Mouse (Mus musculus) ovary, postnatal 14 days (tissue): ENCODE measurements around the gene Acsl5.
A peak's percentile ranks its signal among the peaks of the same experiment; 100 is the strongest.

Experiments used
- DNase-seq: peaks from one replicate; pipeline ENCODE4 v3.0.0; 2022; ENCODE audit warnings: low spot score

Acsl5 gene

GRCm38 (mm10) chr19:55286034-55286433 lies 34.3 kb downstream of the Acsl5 start:
- no peak for DNase-seq

DNA sequence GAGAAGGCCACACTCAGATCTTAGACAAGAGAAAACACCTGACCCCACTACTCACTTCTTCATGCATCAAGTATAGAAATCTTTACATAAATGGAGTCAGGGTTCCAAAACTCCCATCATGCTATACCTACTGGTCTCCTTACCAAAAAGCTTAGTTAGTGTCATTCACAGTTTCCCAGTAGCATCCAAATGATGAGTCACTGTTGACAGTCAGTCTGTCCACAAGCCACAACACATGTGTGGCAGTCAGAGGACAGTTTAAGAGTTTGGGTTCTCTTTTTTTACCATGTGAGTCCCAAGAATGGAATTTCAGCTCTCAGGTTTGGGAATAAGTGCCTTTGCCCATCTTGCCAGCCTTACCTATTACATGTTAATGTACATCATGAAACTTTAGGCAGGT lies 37.2 kb downstream of the Acsl5 start:
- DNase-seq, result no peak

DNA sequence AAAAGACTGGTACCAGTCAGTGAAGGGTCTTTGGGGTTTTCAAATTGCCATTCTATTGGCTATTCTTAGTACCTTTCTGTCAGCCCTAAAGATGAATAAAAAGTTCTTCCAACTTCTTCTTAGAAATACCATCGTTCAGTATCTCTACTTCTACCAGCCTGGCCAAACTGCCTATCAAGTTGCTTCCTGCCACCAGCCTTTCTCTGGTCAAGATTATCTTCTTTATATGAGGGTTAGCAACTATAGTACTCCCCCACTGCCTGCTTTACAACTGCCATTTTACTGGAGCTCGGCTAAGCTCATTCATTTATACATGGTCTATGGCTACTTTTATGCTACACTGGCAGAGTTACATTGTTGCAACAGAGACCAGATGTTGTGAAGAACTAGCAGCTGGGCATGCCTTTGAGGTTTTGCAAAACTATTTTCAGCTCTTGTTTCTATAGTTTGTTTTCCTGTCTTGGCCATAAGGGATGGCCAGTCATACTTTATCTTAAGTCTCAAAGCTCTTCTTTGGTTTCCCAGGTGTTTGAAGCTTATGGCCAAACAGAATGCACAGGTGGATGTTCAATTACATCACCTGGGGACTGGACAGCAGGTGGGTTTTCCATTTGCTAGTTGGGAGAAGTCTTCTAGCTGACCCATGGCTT lies 39.0 kb downstream of the Acsl5 start:
- DNase-seq, result no peak

DNA sequence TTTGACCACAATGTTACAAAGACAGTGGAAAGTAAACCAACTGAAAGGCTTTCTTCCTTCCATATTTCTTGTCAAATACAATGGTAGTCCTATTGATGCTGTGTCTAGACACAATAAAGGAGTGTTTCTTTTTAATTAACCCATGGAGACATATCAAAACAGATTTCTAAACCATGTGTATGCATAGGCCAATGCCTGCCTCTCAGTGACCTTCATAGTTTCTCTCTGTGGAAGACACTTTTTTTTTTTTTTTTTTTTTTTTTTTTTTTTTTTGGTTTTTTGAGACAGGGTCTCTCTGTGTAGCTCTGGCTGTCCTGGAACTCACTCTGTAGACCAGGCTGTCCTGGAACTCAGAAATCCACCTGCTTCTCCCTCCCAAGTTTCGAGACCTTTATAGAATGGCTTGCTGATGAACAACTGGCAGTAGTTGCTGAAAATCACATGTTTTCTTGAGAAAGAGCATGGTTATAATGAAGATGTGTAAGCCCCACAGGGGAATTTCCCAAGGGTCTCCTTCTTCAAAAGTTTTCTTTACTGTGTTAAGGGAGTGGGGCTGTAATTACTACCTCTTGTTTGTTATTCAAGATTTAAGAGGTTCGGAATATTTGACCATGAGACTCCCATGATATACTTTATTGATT lies 40.6 kb downstream of the Acsl5 start:
- DNase-seq, result no peak

DNA sequence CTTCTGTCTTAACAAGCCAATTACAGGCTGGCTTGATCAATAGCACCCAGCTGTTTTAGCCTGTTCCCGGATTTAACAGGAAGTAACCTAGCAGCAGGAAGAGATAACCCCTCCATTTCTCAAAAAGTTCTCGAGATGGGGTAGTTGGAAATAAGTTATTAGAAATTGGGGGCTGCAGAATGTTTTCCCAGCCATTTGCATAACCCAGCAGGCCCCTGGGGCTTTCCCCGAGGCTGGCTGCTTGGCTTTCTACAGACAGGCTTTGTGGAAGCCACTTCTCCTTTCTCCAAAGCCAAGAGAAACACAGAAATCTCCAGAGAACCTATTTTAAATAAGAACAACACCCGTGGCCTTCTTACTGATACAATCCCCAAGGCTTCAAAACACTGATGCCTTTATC lies 41.4 kb downstream of the Acsl5 start:
- no peak for DNase-seq

DNA sequence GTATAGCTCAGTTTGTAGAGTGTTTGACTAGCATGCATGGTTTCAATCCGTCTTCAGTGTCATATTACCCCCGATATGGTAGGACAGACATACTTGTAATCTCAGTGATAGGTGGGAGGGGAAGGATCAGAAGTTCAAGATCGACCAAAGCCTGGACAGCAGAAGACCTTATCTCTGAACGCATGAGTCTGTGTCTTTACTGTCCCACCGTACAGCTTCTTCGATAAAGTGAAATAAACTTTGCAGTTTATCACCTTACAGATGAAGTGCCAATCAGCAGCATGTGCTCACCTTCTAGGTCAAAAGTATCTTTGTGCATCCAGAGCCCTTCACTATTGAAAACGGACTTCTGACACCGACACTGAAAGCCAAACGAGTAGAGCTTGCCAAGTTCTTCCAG lies 43.3 kb downstream of the Acsl5 start:
- DNase-seq, result no peak

GRCm38 (mm10) chr19:55295556-55295955 lies 43.8 kb downstream of the Acsl5 start:
- DNase-seq, result no peak

DNA sequence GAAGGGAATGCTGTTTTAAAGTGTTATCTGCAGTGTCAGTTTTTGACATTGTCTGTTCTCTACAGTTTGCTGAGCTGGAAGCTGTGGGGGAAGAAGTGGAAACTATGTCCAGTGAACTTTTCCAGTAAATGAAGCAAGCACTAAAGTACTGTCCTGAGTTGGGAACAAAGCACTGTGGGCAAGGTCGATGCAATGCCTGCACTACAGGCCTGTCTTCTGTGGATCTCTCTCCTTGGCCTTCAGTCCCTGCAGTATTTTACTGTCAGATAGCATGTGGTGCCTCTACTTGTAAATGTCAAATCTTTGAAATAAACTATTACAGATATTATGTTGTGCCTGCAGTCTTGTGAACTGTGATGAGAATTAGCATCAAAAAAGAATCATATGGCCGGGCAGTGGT lies 44.6 kb downstream of the Acsl5 start:
- no peak for DNase-seq

- no peak for DNase-seq
These were observed 45.8 kb downstream of the Acsl5 start for GRCm38 (mm10) chr19:55297489-55297888.

- DNase-seq, result no peak
These were observed 46.2 kb downstream of the Acsl5 start for GRCm38 (mm10) chr19:55297961-55298360.

DNA sequence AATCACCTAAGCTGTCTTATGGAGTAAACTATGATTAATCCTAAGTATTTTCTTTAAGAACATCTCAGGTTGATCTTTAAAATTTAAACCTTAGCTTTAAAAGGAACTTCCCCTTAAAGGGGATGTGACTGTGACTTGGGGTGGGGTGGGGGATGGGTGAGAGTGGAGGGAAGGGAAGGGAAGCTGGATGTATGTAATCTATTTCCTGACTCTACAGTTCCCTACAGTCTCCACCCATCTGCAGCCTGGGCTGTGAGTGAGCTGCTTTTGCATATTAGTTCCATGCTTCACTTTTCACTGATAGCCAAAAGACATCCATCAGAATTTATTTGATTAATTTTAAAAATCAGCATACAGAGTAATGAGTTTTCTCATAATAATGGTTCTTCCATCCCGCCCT lies 47.6 kb downstream of the Acsl5 start:
- DNase-seq, result no peak

DNA sequence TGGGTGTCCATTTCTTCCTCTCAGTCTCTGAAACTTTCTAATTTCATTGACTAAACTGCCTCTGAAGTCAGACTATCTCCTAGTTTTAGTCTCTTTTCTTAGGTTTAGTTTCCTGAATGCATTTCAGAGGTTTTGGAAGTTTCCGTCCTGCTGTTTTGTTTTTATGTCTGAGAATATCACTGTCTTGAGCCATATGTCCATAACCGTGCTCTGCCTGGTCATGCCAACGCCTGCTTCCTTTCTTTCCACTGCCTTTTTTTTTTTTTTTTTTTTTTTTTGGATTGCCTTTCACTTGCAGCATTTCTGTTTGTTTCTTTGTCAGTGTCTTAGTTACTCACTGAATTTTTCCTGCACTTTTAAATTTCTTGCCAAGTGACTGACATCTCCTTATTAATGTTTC lies 48.8 kb downstream of the Acsl5 start:
- no peak for DNase-seq

- no peak for DNase-seq
These were observed 53.3 kb downstream of the Acsl5 start for GRCm38 (mm10) chr19:55305024-55305423.

GRCm38 (mm10) chr19:55311874-55312273 lies 60.1 kb downstream of the Acsl5 start:
- no peak for DNase-seq

DNA sequence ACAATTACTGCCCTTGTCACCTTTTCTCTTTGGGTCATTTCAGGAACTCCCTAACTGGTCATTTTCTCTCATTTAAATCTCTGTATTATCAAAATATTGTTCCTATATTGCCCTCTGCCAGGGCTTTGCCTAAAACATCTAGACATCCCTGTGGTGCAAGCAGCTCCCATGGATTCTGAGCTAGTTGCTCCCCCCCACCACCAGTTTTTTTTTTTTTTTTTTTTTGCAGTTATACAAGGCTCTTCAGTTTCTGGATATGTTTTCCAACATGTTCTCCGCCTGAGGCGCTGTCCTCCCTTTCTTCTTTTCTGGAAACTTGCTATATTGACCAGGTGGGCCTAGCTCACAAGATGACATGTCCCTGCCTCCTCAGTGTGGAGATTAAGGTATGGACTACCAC lies 61.9 kb downstream of the Acsl5 start:
- no peak for DNase-seq

DNA sequence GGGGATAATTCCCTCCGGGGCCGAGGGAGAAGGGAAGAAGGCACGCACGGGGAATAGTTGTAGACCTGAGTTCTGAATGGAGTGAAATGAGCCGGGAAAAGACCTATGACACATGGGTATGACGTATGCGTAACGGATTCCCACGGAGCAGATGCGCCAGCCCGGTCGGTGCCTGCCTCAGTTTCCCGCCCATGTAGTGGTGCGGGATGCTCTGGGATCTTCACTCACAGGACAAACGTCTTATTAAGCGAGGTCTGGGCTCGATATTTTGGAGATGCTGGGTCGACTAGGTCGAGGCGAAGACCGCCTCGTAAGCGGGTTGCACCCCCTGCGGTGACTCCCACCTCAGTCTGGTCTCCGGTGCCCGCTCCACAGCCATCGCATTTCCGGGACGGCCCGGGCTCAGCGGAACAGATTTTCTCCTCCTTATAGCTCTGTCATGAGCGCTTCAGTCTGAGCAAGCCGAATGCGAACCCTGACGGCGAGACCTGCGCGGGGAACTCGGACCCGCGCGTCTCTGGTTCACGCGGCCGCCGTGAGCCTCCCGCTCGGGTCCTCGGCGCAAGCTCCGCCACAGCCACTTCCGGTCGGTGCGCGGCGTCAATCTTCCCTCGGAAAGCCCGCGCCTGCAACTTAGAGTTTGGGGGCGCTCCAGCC lies 63.8 kb downstream of the Acsl5 start, which contains the start of gene Zdhhc6:
Gene Zdhhc6 (minus strand): TSS at position 581 of the 657 bp plus-strand sequence.
- DNase-seq, result peak; percentile 81

- peak; percentile 81 for DNase-seq
These were observed 64.5 kb downstream of the Acsl5 start, which contains the start of gene Vti1a for GRCm38 (mm10) chr19:55316109-55316714. Vti1a (plus strand) TSS chr19:55316295.

- no peak for DNase-seq
These were observed 65.2 kb downstream of the Acsl5 start for GRCm38 (mm10) chr19:55316901-55317300.

- no peak for DNase-seq
These were observed 67.3 kb downstream of the Acsl5 start for GRCm38 (mm10) chr19:55319036-55319435.

GRCm38 (mm10) chr19:55319521-55319920 lies 67.8 kb downstream of the Acsl5 start:
- DNase-seq, result no peak

DNA sequence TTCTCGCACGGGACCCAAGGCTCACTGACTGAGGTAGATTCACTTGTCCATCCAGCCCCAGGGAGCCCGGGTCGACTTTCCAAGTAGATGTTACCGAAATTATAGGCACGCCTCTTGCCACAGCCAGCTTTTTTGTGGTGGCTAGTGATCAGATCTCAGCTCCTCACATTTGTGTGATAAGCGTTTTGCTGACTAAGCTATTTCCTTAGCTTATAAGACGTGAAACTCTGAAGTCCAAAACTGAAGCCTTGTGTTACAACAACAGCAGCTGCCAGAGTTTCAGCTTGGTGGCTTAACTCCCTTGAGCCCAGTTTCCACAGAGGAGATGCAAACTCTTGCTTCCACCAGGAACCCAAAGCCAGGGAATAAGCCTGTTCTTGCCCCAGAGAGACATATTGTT lies 70.9 kb downstream of the Acsl5 start:
- no peak for DNase-seq

- DNase-seq, result no peak
These were observed 75.8 kb downstream of the Acsl5 start for GRCm38 (mm10) chr19:55327510-55327909.

GRCm38 (mm10) chr19:55331776-55332175 lies 80.0 kb downstream of the Acsl5 start:
- no peak for DNase-seq
